ENCODE assay signal across 8 mouse cellular contexts in genomic region chr14:54935904-54936830, GRCm38 (mm10). TPM values are rescaled to one million over a fixed set of nuclear protein-coding genes. Genes with fewer than 3 reads are reported as not detected.
DNase-seq lines count a peak whose midpoint lies in the region; ATAC-seq lines count a peak whose summit lies in the region.

TSS of gene Cmtm5 (plus strand) at chr14:54936261.

- WGBS in forebrain, embryonic 10.5 days: 42% methylated on average over 8 of the region's 8 CpGs
- WGBS in forebrain, embryonic 11.5 days: 49% methylated on average over 8 of the region's 8 CpGs
- 21% methylated on average over 8 of the region's 8 CpGs for WGBS in embryonic facial prominence, embryonic 10.5 days
- 29% methylated on average over 8 of the region's 8 CpGs for WGBS in hindbrain, embryonic 14.5 days

- H3K27ac ChIP-seq in forebrain, embryonic 10.5 days: peak within 1 kb of the TSS; percentile 80
- no peak within 1 kb of the TSS for H3K27ac ChIP-seq in forebrain, embryonic 11.5 days (ENCODE audit: low read depth, low read length)
- peak within 1 kb of the TSS; percentile 84 for H3K27ac ChIP-seq in embryonic facial prominence, embryonic 10.5 days (replicated peaks)
- peak within 1 kb of the TSS; percentile 50; the same call in 1 of the 2 replicates for H3K27ac ChIP-seq in hindbrain, embryonic 14.5 days

- no peak for DNase-seq in forebrain, embryonic 10.5 days (ENCODE audit: extremely low spot score, low spot score)
- no peak for DNase-seq in forebrain, embryonic 11.5 days (ENCODE audit: low spot score)
- DNase-seq in embryonic facial prominence, embryonic 10.5 days (ENCODE audit: low spot score): peak; percentile 38
- DNase-seq in hindbrain, embryonic 14.5 days (ENCODE audit: low spot score): no peak
- peak; percentile 75 for DNase-seq in left cerebral cortex, postnatal 4 days
- DNase-seq in right cerebral cortex, postnatal 36 days (ENCODE audit: low spot score in 2 of 2): peak; percentile 59 to 61
- DNase-seq in gastrocnemius, postnatal 25 days: no peak

- no peaks in the 10 kb centered on the region for H3K9me3 ChIP-seq in forebrain, embryonic 10.5 days
- no peaks in the 10 kb centered on the region for H3K9me3 ChIP-seq in forebrain, embryonic 11.5 days (ENCODE audit: control insufficient read depth, low read length)
- no peaks in the 10 kb centered on the region for H3K9me3 ChIP-seq in embryonic facial prominence, embryonic 10.5 days
- H3K9me3 ChIP-seq in hindbrain, embryonic 14.5 days (ENCODE audit: control insufficient read depth, low read length): no peaks in the 10 kb centered on the region

- H3K4me1 ChIP-seq in forebrain, embryonic 10.5 days: peaks cover 37% of the 10 kb centered on the region
- H3K4me1 ChIP-seq in forebrain, embryonic 11.5 days (replicated peaks; ENCODE audit: control insufficient read depth, insufficient read depth, low read length): no peaks in the 10 kb centered on the region
- H3K4me1 ChIP-seq in embryonic facial prominence, embryonic 10.5 days: peaks cover 38% of the 10 kb centered on the region
- peaks cover 11% of the 10 kb centered on the region for H3K4me1 ChIP-seq in hindbrain, embryonic 14.5 days (replicated peaks; ENCODE audit: control insufficient read depth, insufficient read depth, low read length)

- H3K27me3 ChIP-seq in forebrain, embryonic 10.5 days (ENCODE audit: poor library complexity, severe bottlenecking): no peaks in the 10 kb centered on the region
- no peaks in the 10 kb centered on the region for H3K27me3 ChIP-seq in forebrain, embryonic 11.5 days (ENCODE audit: control insufficient read depth, insufficient read depth, low read length)
- H3K27me3 ChIP-seq in embryonic facial prominence, embryonic 10.5 days (replicated peaks; ENCODE audit: low read depth, poor library complexity, severe bottlenecking): no peaks in the 10 kb centered on the region
- H3K27me3 ChIP-seq in hindbrain, embryonic 14.5 days (ENCODE audit: control insufficient read depth, insufficient read depth, low read length): no peaks in the 10 kb centered on the region

- no peak within 1 kb of the TSS for H3K4me2 ChIP-seq in forebrain, embryonic 11.5 days (ENCODE audit: low read depth, low read length, severe bottlenecking)
- 0 out of 2 replicates have a peak within 1 kb of the TSS, but pooled peaks have one; percentile 9 for H3K4me2 ChIP-seq in hindbrain, embryonic 14.5 days (replicated peaks)

- no peak within 1 kb of the TSS for H3K4me3 ChIP-seq in forebrain, embryonic 10.5 days
- no peak within 1 kb of the TSS for H3K4me3 ChIP-seq in forebrain, embryonic 11.5 days (ENCODE audit: low read depth, low read length)
- peak within 1 kb of the TSS; percentile 26; the same call in 1 of the 2 replicates for H3K4me3 ChIP-seq in embryonic facial prominence, embryonic 10.5 days
- no peak within 1 kb of the TSS; the same call in 1 of the 2 replicates for H3K4me3 ChIP-seq in hindbrain, embryonic 14.5 days (replicated peaks; ENCODE audit: low read length)

- ATAC-seq in forebrain, embryonic 11.5 days (replicated peaks; ENCODE audit: low FRiP score): no peak
- ATAC-seq in hindbrain, embryonic 14.5 days (ENCODE audit: low FRiP score): peak; percentile 63; the same call in 1 of the 2 replicates
- no peak for ATAC-seq in inflammation-experienced regulatory T-cells, adult 6 months

- H3K9ac ChIP-seq in forebrain, embryonic 11.5 days (ENCODE audit: low read length): no peak within 1 kb of the TSS; the same call in 1 of the 2 replicates
- peak within 1 kb of the TSS; percentile 32 for H3K9ac ChIP-seq in hindbrain, embryonic 14.5 days

- intact Hi-C loops in left cerebral cortex, postnatal 4 days (cut with DNase I): no loop called here

- no peaks in the 10 kb centered on the region for H3K36me3 ChIP-seq in forebrain, embryonic 10.5 days (replicated peaks)
- H3K36me3 ChIP-seq in forebrain, embryonic 11.5 days (ENCODE audit: control insufficient read depth, insufficient read depth, low read length): no peaks in the 10 kb centered on the region
- no peaks in the 10 kb centered on the region for H3K36me3 ChIP-seq in embryonic facial prominence, embryonic 10.5 days (replicated peaks)
- no peaks in the 10 kb centered on the region for H3K36me3 ChIP-seq in hindbrain, embryonic 14.5 days (replicated peaks; ENCODE audit: control insufficient read depth, insufficient read depth)

RNA-seq across cellular contexts. Expression of gene Cmtm5, which starts in this region (rescaled TPM):
- polyA plus RNA-seq in forebrain, embryonic 10.5 days (2016; fragmentation: Nextera tagmentation; extraction: Ambion mirVana): 0.26 and 0.81 TPM in 2 replicates
- polyA plus RNA-seq in forebrain, embryonic 11.5 days (2014; fragmentation: Nextera tagmentation; extraction: Ambion mirVana): 0.69 TPM in 1 of 2 replicates, not detected in the other
- polyA plus RNA-seq in embryonic facial prominence, embryonic 10.5 days (2016; fragmentation: Nextera tagmentation; extraction: Ambion mirVana): 2.2 and 2.7 TPM in 2 replicates
- 11.3 and 11.4 TPM in 2 replicates for polyA plus RNA-seq in hindbrain, embryonic 14.5 days (2014; fragmentation: Nextera tagmentation; extraction: Ambion mirVana)
- total RNA-seq in left cerebral cortex, postnatal 4 days (2021): 10 to 100 TPM in 1 of 2 experiments, 1 to 10 TPM in 1; 7.5 to 11.1 TPM
- total RNA-seq in gastrocnemius, postnatal 25 days (2021): under 1 TPM; 0.51 to 0.70 TPM
- polyA plus RNA-seq in inflammation-experienced regulatory T-cells, adult 6 months (2017; shearing (Covaris generic)): not detected

Comparison
In these comparisons a context has a peak if more than half of its experiments do, and no peak if none do; other contexts are left out.
1. RNA of gene Cmtm5 (total RNA-seq): 7.5 to 11.1 TPM in left cerebral cortex, postnatal 4 days; 0.51 to 0.70 TPM in gastrocnemius, postnatal 25 days; every median in the first group is over 4 times any median in the second.
2. DNase-seq: peak in embryonic facial prominence, embryonic 10.5 days (single experiment), left cerebral cortex, postnatal 4 days (single experiment) and right cerebral cortex, postnatal 36 days (2 of 2); none in forebrain, embryonic 10.5 days (single experiment), forebrain, embryonic 11.5 days (single experiment), hindbrain, embryonic 14.5 days (single experiment) and gastrocnemius, postnatal 25 days (single experiment).